Mouse (Mus musculus) hindbrain, embryonic 11.5 days (tissue): ENCODE data around the gene Trim37. TPM values are rescaled to one million over a fixed set of nuclear protein-coding genes. Genes with fewer than 3 reads are reported as not detected.

Experiments
- ATAC-seq: fragments of 200-750 bp; cut with Nextera tagmentation; 2 replicates; pipeline ENCODE4 v1.8.0; 2017; ENCODE audit warnings: mild to moderate bottlenecking, moderate TSS enrichment, moderate library complexity; ENCODE audit not compliant: low FRiP score
- DNase-seq: peaks from one replicate; pipeline ENCODE4 v3.0.0-alpha.2; 2015; ENCODE audit warnings: low spot score
- H3K27ac ChIP-seq: fragments of 300-500 bp; sonication (generic); 2 replicates; pipeline ENCODE4 v1.5.1; 2014; ENCODE audit warnings: mild to moderate bottlenecking, low read depth, low read length
- H3K27me3 ChIP-seq: fragments of 300-500 bp; sonication (generic); 2 replicates; pipeline ENCODE4 v1.6.1; 2014; ENCODE audit warnings: mild to moderate bottlenecking, low read length, moderate library complexity, mixed read lengths; ENCODE audit not compliant: control insufficient read depth, insufficient read depth
- H3K36me3 ChIP-seq: fragments of 300-500 bp; sonication (generic); 2 replicates; pipeline ENCODE4 v1.6.1; 2014; ENCODE audit warnings: mild to moderate bottlenecking, low read length, moderate library complexity, mixed read lengths; ENCODE audit not compliant: control insufficient read depth, insufficient read depth
- H3K4me1 ChIP-seq: fragments of 300-500 bp; sonication (generic); replicated peaks from 2 replicates; pipeline ENCODE4 v1.6.1; 2014; ENCODE audit warnings: low read length, mixed read lengths; ENCODE audit not compliant: control insufficient read depth, insufficient read depth
- H3K4me2 ChIP-seq: fragments of 300-500 bp; sonication (generic); replicated peaks from 2 replicates; pipeline ENCODE4 v1.6.1; 2014; ENCODE audit warnings: mild to moderate bottlenecking, low read depth, low read length
- H3K4me3 ChIP-seq: fragments of 300-500 bp; sonication (generic); 2 replicates; pipeline ENCODE4 v1.5.1; 2014; ENCODE audit warnings: low read depth, low read length
- H3K9ac ChIP-seq: fragments of 300-500 bp; sonication (generic); 2 replicates; pipeline ENCODE4 v1.6.1; 2014; ENCODE audit warnings: low read depth, low read length
- H3K9me3 ChIP-seq: fragments of 300-500 bp; sonication (generic); 2 replicates; pipeline ENCODE4 v1.6.1; 2016; ENCODE audit warnings: low read length; ENCODE audit not compliant: control insufficient read depth
- WGBS: fragments of 180-500 bp; shearing (Covaris S2); extraction: QIAGEN DNeasy Blood & Tissue Kit; methylation state at CpG from one replicate; pipeline ENCODE4 v1.1.7; 2014; 5-methylcytosine and 5-hydroxymethylcytosine counted together
- polyA plus RNA-seq: library from polyadenylated mRNA; unstranded; fragments of >200 nt; fragmentation: Nextera tagmentation; extraction: Ambion mirVana; gene quantifications from 2 replicates; pipeline ENCODE4 v1.2.1, GENCODE M21; 2014

Trim37 gene
- polyA plus RNA-seq, 1 experiment from 2014 or later: 76.2 TPM

DNA sequence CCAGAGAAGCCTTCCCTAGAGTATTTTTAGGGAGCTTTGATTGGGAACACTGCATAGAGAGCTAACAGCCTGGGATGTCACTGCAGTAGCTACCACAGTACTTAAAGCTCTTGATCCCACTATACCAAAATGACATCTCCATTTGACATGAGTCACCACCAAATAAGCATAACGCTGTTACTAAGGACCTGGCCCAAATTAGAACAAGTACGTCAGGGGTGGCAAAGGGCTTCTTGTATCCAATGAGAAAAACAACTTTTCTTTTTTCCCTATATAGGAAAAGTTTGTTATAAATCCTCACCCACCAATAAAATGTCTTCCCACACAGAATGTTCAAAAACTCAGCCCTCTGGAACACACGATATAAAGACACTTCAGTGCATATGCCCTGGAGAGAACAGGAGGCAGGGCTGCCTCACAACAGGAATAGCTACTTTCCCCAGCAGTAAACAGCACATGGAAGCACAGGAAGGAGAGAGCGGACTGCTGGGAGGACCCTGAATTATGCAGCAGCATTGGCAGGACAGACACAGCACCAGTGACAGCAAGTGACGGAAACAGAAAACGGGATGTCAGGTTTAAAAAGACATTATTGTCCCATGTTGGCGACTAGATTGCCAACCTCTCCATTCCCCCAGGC is 112.1 kb downstream of the Trim37 start:
- 91% methylated on average over 7 of the region's 7 CpGs for WGBS
- no peak overlapping the region for H3K4me3 ChIP-seq
- no peak for DNase-seq
- no peaks in the 10 kb centered on the region for H3K27me3 ChIP-seq
- ATAC-seq: no peak
- H3K27ac ChIP-seq: no peak overlapping the region
- no peak overlapping the region for H3K9ac ChIP-seq
- no peaks in the 10 kb centered on the region for H3K36me3 ChIP-seq
- no peaks in the 10 kb centered on the region for H3K9me3 ChIP-seq
- no peak overlapping the region for H3K4me2 ChIP-seq
- H3K4me1 ChIP-seq: no peaks in the 10 kb centered on the region

DNA sequence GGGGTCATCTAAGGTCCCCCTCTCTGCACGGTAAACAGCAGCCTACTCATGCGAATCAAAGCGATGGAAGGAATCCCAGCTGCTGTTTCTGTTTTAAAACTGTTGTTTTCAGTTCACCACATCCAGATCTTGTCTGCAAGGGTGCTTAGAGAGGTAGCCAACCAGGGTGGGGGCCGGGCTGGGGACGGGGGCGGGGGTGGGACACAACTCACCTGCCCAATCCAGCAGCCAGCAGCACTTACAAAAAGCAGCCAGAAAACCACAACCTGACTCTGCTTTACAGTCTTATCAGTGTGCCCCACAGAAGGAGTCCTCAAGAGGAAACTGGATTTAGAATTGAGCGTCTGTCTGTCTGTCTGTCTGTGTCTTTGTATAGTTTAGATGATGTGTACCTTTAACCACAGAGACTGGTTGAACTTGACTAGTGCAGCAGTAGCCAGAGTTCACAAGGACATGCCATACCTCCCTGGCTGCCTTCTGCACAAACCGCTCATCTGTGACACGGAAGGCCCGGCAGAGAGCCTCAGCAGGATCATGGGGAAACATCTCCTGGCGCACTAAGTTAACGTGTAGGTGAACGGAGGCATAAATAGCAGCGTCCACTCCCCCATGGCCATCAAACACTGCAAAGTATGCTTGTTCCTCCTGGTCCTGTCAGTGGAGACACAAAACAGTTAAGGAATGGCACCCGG is 113.4 kb downstream of the Trim37 start:
- H3K27me3 ChIP-seq: no peaks in the 10 kb centered on the region
- ATAC-seq (no peak), DNase-seq (no peak)
- no peak overlapping the region for H3K4me2 ChIP-seq
- H3K4me3 ChIP-seq: no peak overlapping the region
- no peaks in the 10 kb centered on the region for H3K9me3 ChIP-seq
- H3K9ac ChIP-seq: no peak overlapping the region
- no peak overlapping the region for H3K27ac ChIP-seq
- WGBS: 84% methylated on average over 15 of the region's 15 CpGs
- H3K36me3 ChIP-seq: no peaks in the 10 kb centered on the region
- no peaks in the 10 kb centered on the region for H3K4me1 ChIP-seq

DNA sequence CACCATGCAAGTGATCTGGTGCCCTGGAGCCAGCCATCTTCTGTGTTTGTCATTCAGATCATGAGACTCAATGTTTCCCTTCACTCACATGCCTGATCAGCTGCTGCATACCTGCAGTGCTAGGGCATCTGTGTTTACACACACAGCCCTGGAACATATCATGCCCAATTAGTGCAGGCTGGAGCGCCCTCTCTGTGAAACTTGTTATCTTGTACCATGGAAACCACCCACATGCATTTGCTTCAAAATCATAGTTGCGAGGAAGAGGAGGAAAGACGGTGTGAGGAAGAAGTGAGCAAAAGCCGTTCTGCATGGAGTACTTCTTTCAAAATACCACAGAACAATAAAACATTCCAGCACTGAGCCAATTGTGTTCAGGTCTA is 113.9 kb downstream of the Trim37 start:
- Histone ChIP-seq H3K27ac (no peak overlapping the region), H3K9ac (no peak overlapping the region), H3K4me2 (no peak overlapping the region), H3K27me3 (no peaks in the 10 kb centered on the region), H3K36me3 (no peaks in the 10 kb centered on the region), H3K9me3 (no peaks in the 10 kb centered on the region), H3K4me1 (no peaks in the 10 kb centered on the region), H3K4me3 (no peak overlapping the region)
- DNase-seq (no peak), ATAC-seq (no peak)
- WGBS: 93% methylated on average over 4 of the region's 4 CpGs

DNA sequence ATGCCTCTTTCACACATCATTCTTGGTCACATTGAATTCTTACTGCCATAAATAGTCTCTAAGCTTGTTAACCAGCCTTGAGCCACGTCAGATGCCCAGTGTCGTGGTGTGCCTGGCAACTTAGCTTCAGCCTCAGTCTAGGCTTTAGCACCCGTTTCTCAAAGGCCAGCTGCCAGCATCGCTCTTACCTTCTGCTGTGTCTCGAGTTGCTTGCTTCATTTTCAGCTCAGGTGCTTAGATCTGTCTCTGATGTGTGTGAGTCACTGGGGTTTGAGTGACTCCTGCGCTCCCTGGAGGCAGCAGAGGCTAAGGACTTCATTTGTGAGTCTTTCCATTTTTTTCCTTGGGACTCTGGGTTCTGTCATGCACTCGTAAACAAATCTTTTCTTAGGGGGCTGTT is 114.4 kb downstream of the Trim37 start:
- H3K36me3 ChIP-seq: no peaks in the 10 kb centered on the region
- no peaks in the 10 kb centered on the region for H3K4me1 ChIP-seq
- no peaks in the 10 kb centered on the region for H3K27me3 ChIP-seq
- H3K4me3 ChIP-seq: no peak overlapping the region
- ATAC-seq (no peak), DNase-seq (no peak)
- 82% methylated on average over 7 of the region's 7 CpGs for WGBS
- H3K9me3 ChIP-seq: no peaks in the 10 kb centered on the region
- no peak overlapping the region for H3K27ac ChIP-seq
- no peak overlapping the region for H3K9ac ChIP-seq
- no peak overlapping the region for H3K4me2 ChIP-seq

DNA sequence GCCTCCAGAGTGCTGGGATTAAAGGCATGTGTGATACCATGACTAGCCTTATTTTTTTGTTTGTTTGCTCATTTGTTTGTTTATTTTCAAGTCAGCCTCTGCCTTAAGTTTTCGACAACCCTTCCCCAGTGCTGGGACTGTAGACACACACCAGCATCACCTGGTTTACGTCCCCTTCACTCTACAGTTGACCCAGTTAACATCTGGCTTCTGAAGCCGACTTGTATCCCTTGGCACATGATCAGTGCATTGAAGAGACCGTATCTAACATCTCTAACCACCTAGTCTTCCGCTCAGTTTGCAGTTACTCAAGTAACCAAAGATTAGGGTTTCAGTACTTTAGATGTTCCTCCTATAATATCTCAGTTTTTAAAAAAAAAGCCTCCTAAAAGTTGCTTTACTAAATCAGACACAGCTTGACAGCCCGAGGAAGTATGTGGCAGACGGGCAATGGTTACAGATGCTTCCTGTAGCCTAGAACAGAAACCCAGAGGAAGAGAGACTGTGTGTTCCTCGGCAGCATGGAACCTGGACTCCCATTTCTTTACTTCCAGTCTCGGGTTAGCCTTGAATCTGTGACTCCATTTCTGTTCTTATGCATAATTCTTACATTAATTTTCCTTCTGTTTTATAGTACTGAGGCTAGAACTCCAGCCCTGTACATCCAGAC is 118.4 kb downstream of the Trim37 start:
- WGBS: 89% methylated on average over 9 of the region's 9 CpGs
- no peaks in the 10 kb centered on the region for H3K9me3 ChIP-seq
- H3K9ac ChIP-seq: no peak overlapping the region
- no peaks in the 10 kb centered on the region for H3K36me3 ChIP-seq
- H3K27me3 ChIP-seq: no peaks in the 10 kb centered on the region
- no peak overlapping the region for H3K4me2 ChIP-seq
- ATAC-seq: no peak
- no peaks in the 10 kb centered on the region for H3K4me1 ChIP-seq
- no peak overlapping the region for H3K4me3 ChIP-seq
- DNase-seq: no peak
- no peak overlapping the region for H3K27ac ChIP-seq

DNA sequence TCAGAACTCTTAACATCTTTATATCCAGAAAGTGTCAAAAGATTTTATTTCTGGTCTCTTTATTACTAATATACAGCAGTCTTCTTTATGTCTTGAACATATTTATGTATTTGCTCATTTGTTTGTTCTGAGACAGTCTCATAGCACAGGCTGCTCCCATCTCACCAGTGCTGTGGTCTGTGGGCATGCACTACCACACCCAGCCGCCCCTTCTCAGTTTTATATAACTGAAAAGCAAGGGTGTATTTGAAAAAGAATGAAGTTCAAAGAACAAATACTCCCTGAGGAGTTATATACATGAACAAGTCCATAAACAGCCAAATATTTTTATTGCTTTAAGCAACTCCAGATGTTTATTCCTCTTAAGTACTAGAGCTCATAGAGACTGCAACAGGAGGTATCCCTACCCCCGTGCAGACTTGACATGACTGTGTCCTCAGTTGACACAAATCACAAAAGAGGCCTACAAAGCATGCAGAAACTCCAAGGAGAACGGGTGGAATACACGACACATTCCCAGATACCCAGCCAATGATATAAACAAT is 119.3 kb downstream of the Trim37 start:
- 77% methylated on average over 4 of the region's 4 CpGs for WGBS
- H3K4me1 ChIP-seq: no peaks in the 10 kb centered on the region
- no peak overlapping the region for H3K4me2 ChIP-seq
- H3K27ac ChIP-seq: no peak overlapping the region
- no peaks in the 10 kb centered on the region for H3K9me3 ChIP-seq
- no peaks in the 10 kb centered on the region for H3K27me3 ChIP-seq
- no peak for ATAC-seq
- H3K36me3 ChIP-seq: no peaks in the 10 kb centered on the region
- no peak for DNase-seq
- H3K4me3 ChIP-seq: no peak overlapping the region
- H3K9ac ChIP-seq: no peak overlapping the region

DNA sequence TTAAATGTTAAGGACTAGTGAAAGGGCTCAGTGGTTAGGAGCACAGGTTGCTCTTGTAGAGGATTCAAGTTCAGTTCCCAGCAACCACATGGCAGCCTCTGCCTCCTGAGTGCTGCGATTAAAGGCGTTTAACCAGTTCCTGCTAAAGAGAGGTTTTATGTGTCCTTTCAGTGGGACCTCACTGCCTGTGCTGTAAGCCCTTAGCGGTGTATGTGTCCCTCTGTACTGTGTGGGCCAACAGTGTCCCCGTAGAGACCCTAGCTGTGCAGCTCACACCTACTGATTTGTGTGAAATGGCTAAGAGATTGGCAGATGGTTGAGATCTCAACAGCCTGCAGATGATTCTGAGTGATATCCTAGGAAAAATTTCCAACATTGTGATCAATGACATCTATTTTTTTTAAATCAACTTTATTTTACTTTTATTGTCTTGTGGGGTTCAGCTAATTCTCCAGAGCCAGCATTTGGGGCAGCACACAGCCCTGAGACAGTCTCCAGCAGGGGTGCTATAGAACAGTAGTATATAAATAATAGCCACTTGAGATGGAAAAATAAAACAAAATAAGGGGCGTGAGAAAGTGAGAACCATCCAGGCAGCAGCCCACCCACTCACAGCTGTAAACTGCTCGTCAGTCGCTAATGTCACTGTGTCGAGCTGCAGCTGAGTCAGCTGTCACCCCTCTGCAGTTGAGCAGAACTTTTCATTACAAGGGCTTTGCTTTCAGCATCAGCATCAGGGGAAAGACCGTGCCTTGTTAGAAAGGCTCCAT is 120.0 kb downstream of the Trim37 start:
- H3K27ac ChIP-seq: no peak overlapping the region
- ATAC-seq: no peak
- no peak overlapping the region for H3K9ac ChIP-seq
- WGBS: 67% methylated on average over 9 of the region's 9 CpGs
- H3K4me2 ChIP-seq: no peak overlapping the region
- H3K36me3 ChIP-seq: no peaks in the 10 kb centered on the region
- no peaks in the 10 kb centered on the region for H3K9me3 ChIP-seq
- no peak for DNase-seq
- no peaks in the 10 kb centered on the region for H3K4me1 ChIP-seq
- no peak overlapping the region for H3K4me3 ChIP-seq
- H3K27me3 ChIP-seq: no peaks in the 10 kb centered on the region

DNA sequence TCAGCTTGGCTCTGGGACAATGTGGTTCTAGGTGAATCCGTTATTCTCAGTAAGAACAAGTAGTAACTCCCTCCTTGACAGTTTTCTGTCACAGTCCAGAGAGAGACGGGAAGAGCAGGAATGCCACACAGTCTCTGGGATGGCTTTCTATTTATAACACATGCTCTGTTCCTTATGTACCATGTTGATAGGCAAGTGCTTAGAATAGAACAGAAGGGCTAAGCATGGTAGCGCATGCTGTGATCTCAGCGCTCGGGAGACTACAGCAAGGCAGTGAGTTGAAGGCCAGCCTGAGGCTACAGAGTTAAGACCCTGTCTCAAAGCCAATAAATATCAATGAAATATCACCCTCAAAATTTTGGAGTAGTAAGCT is 120.6 kb downstream of the Trim37 start:
- 79% methylated on average over 5 of the region's 5 CpGs for WGBS
- ATAC-seq (no peak), DNase-seq (no peak)
- no peak overlapping the region for H3K27ac ChIP-seq
- H3K9me3 ChIP-seq: no peaks in the 10 kb centered on the region
- H3K36me3 ChIP-seq: no peaks in the 10 kb centered on the region
- H3K4me2 ChIP-seq: no peak overlapping the region
- no peak overlapping the region for H3K9ac ChIP-seq
- H3K4me1 ChIP-seq: no peaks in the 10 kb centered on the region
- no peak overlapping the region for H3K4me3 ChIP-seq
- no peaks in the 10 kb centered on the region for H3K27me3 ChIP-seq
